Mouse (Mus musculus) olfactory bulb, adult 2 months (tissue): ENCODE measurements around the gene Lrr1. TPM values are rescaled to one million over a fixed set of nuclear protein-coding genes. Genes with fewer than 3 reads are reported as not detected.

Experiments used
- H3K27ac ChIP-seq: fragments of 200-500 bp; 2 replicates; pipeline ENCODE4 v1.5.1; 2012; ENCODE audit warnings: low read depth, low read length; ENCODE audit not compliant: insufficient read depth
- H3K4me1 ChIP-seq: fragments of 200-500 bp; 2 replicates; pipeline ENCODE4 v1.6.1; 2012; ENCODE audit warnings: low read length; ENCODE audit not compliant: control insufficient read depth, insufficient read depth
- H3K4me3 ChIP-seq: fragments of 200-500 bp; 2 replicates; pipeline ENCODE4 v1.5.1; 2012; ENCODE audit warnings: mild to moderate bottlenecking, low read depth, low read length, moderate library complexity; ENCODE audit not compliant: insufficient read depth
- CTCF ChIP-seq: fragments of 200-500 bp; IDR thresholded peaks from 2 replicates; pipeline ENCODE4 v1.5.1; 2012; ENCODE audit warnings: low read depth, mild to moderate bottlenecking, low read length, moderate library complexity; ENCODE audit not compliant: insufficient read depth
- POLR2A ChIP-seq: fragments of 200-500 bp; IDR thresholded peaks from 2 replicates; pipeline ENCODE4 v1.6.1; 2012; ENCODE audit warnings: mild to moderate bottlenecking, low read depth, low read length, moderate library complexity; ENCODE audit not compliant: insufficient read depth
- WGBS: fragments of 180-500 bp; shearing (Covaris S2); methylation state at CpG from one replicate; pipeline ENCODE4 v1.1.7; 2018; 5-methylcytosine and 5-hydroxymethylcytosine counted together
- polyA plus RNA-seq: library from polyadenylated mRNA; stranded (reverse); fragments of >200 nt; gene quantifications from 2 replicates; pipeline ENCODE4 v1.2.4, GENCODE M21; 2012; ENCODE audit warnings: low replicate concordance; ENCODE audit not compliant: missing spikeins, insufficient read depth, insufficient read length

Lrr1 gene
- polyA plus RNA-seq, 1 experiment: not detected

DNA sequence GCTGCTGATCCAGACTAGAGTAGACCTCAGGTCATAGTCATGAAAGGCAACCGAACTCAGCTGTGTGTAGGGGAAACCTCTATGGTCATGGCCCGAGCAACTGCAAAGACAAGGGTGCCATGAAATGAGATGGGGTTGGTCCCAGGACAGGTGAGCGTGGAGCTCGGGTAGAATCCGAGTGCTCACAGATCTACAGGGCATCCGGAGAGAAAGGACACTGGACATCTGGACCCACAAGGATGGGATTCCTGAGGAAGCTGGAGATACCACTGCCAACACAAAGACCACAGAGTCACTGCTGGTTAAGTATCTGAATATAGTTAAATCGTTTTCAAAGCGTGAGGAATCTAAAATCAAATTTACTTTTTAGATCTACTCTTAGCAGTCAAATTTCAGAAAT, 38.8 kb downstream of the Lrr1 start:
- TF ChIP-seq POLR2A (no peak), CTCF (no peak)
- Histone ChIP-seq H3K4me1 (peaks cover 2% of the 10 kb centered on the region; the same call in 1 of the 2 replicates), H3K27ac (no peak overlapping the region), H3K4me3 (no peak overlapping the region)
- WGBS: 93% methylated on average over 8 of the region's 8 CpGs

DNA sequence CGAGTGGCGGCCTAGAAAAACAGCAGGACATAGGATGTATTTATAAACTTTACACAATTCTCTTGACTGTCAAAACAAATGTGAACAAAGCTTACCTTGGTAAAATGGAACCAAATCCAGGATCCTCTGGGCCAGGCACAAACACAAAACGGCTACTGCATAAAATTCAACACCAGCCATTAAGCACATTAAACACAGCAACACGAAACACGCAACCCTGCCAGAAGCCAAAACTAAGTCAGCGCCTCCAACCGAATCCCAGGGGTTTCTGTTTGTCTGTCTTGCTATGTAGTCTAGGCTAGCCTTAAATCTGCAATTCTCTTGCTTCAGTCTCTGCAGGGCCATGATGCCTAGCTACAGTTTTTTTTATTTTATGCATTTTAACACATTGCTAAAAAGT, 39.3 kb downstream of the Lrr1 start:
- Histone ChIP-seq H3K27ac (no peak overlapping the region), H3K4me3 (no peak overlapping the region), H3K4me1 (peaks cover 2% of the 10 kb centered on the region; the same call in 1 of the 2 replicates)
- no peak for TF ChIP-seq CTCF
- no peak for TF ChIP-seq POLR2A
- WGBS: 89% methylated on average over 7 of the region's 7 CpGs

DNA sequence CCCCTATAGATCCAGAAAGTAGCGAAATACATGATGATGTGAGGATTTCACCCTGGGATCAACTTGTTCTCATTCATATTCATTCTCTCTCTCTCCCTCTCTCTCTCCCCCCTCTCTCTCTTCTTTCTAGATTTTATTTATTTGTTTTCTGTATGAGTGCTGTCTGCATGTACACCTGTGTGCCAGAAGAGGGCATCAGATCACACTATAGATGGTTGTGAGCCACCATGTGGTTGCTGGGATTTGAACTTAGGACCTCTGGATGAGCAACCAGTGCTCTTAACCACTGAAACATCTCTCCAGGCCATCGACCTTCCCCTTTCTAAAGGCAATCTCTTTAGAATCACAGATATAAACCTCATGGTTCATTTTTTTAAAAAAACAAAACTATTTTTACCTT, 39.9 kb downstream of the Lrr1 start:
- Histone ChIP-seq H3K27ac (no peak overlapping the region), H3K4me3 (no peak overlapping the region), H3K4me1 (peaks cover 2% of the 10 kb centered on the region; the same call in 1 of the 2 replicates)
- WGBS: 97% methylated on average over 2 of the region's 2 CpGs
- TF ChIP-seq POLR2A: no peak
- TF ChIP-seq CTCF: no peak

DNA sequence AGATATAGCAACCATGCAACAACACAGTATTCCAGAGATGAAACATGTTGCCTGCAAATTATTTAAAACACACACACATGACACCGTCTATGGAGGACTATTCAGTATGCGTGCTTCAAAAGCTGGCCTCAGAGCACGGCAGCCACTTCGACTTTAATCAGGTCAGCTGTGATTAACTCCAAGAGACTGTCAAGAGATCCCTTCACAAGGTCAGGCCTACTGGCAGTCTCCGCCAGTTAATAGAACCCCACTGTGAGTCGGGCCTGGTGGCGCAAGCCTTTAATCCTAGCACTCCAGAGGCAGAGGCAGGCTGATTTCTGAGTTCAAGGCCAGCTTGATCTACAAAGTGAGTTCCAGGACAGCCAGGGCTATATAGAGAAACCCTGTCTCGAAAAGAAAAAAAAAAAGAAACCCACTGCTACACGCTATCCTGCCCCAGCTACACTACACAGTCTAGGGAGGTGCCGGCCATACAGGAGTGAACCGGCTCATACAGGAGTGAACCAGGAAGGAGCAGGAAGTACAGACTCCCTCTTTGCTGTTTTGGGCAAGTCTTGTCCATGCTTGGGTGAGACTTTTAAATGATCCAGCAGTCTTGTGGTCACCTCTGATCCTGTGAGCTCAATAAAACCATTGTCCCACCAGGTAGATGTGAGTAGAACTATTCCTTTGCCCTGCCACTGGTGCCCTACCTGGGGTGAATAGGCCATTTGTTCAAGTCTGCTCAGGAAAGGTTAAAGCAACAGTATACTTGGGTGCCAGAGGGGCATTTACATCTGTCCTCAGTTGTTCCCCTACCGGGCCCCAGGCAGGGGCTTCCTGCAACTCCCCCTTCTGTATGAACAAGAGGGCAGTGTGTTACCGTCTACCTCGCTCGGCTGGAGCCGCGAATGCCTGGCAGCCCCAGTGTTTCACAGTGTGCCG, 41.7 kb downstream of the Lrr1 start:
- Histone ChIP-seq H3K27ac (no peak overlapping the region), H3K4me1 (peaks cover 4% of the 10 kb centered on the region; the same call in 1 of the 2 replicates), H3K4me3 (no peak overlapping the region)
- 81% methylated on average over 18 of the region's 18 CpGs for WGBS
- no peak for TF ChIP-seq CTCF
- TF ChIP-seq POLR2A: no peak

DNA sequence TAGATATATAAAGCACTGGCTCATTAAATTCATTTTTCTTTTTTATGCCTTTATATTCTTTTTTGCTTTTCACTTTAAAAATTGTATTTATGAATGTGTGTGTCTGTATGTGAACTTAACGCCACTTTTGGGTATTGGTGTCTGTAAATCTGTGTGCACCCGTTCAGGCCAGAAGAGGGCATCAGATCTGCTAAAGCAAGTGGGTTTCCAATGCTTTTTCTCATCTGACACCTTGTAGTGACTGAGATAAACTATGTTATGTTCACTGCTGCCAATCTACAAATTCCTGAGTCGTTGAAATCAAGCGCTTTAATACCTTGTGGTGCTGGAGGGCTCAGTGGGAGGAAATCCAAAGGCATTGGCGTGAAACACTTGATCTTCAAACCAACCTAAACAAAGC, 42.4 kb downstream of the Lrr1 start:
- no peak overlapping the region for H3K27ac ChIP-seq
- H3K4me1 ChIP-seq: peaks cover 4% of the 10 kb centered on the region; the same call in 1 of the 2 replicates
- TF ChIP-seq CTCF (no peak), POLR2A (no peak)
- 70% methylated on average over 5 of the region's 5 CpGs for WGBS
- H3K4me3 ChIP-seq: no peak overlapping the region

DNA sequence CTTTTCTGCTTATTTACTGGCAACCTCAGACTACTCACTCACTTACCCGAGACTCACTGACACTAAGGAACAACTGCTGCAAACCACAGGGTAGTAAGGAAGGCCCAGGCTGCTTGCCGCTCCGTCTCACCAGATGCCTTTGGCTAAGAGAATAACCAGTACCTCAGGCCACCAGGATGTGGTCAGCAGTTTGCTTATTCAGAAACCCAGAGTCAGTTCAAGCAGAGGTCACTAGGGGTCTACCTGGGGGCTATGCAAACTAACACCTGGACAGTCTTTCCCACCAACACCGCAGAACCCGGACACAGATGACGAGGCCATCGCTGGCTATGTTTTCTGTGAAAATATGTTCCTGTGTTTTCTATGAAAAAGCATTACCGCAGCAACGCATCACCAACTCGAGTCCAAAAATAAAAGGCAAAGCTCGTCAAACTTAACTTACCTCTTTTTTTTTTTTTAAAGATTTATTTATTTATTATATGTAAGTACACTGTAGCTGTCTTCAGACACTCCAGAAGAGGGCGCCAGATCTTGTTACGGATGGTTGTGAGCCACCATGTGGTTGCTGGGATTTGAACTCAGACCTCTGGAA, 44.7 kb downstream of the Lrr1 start:
- no peak overlapping the region for H3K27ac ChIP-seq
- H3K4me3 ChIP-seq: no peak overlapping the region
- no peak for TF ChIP-seq POLR2A
- no peak for TF ChIP-seq CTCF
- 94% methylated on average over 13 of the region's 13 CpGs for WGBS
- H3K4me1 ChIP-seq: peaks cover 6% of the 10 kb centered on the region; the same call in 1 of the 2 replicates

DNA sequence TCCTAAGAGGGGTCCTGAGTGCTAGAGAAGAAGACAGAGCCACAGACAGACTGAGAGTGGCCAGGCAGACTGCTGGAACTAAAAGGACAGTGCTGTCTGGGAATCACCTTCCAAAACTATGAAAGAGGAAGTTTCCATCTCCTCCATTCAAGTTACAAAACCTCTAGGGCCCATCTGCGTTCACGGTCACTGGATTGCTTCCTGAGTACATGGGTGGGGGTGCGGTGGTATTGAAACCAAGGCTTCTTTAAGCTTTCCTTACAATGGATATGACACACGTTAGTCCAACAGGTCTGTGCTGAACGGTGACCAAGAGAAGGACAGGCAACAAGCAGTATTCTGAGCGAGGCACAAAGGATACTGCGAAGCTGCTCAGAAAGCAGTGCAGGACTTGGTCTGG, 45.8 kb downstream of the Lrr1 start:
- no peak overlapping the region for H3K4me3 ChIP-seq
- TF ChIP-seq CTCF: no peak
- TF ChIP-seq POLR2A: no peak
- no peak overlapping the region for H3K27ac ChIP-seq
- 90% methylated on average over 7 of the region's 7 CpGs for WGBS
- H3K4me1 ChIP-seq: peaks cover 6% of the 10 kb centered on the region; the same call in 1 of the 2 replicates

DNA sequence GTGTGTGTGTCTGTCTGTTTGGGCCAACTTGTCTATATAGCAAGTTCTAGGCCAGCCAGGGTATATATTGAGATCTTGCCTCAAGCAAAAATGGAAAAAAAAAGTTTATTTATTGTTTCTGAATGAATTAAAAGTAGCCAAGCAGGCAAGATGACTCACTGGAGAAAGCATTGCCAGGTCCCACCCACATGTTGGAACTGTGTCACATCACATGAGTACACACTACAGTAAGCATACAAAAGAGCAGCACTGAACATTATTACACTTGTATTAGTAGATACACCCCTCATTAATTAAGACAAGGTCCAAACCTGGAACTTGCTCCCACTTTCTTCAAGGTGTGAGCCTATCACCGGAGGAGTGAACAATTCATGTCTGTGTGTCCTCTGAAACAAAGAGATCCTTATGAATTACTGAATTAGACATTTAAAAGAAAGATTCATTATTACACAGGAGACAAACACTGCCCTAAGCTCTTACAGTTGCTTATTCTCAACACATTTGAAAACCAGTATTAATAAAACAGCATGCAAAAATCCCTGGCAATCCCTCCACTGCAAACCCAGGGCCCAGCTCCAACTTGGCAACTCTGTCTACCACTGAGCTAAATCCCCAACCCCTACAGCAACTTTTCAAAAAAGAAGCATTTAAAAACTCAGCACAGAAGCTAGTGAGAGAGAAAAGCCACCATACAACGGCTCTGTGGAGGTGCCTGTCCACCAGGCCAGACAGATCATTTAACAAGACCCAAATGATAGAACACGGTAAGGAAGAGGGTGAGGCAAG, 46.6 kb downstream of the Lrr1 start:
- Histone ChIP-seq H3K27ac (no peak overlapping the region), H3K4me1 (peaks cover 6% of the 10 kb centered on the region; the same call in 1 of the 2 replicates), H3K4me3 (no peak overlapping the region)
- WGBS: 43% methylated on average over 3 of the region's 3 CpGs
- TF ChIP-seq CTCF (no peak), POLR2A (no peak)
